In genomic region chr17:33828892-33829291, GRCm38 (mm10) we compare ENCODE assay signal across 10 mouse cellular contexts. TPM values are rescaled to one million over a fixed set of nuclear protein-coding genes. Genes with fewer than 3 reads are reported as not detected.
DNase-seq lines count a peak whose midpoint lies in the region; ATAC-seq lines count a peak whose summit lies in the region.
"Had no signal": no experiment of that assay in that cellular context is flagged by ENCODE, and none has a peak within 500 bp of the region (broad histone marks: within the 10 kb centered on the region; RNA-seq: fewer than 3 reads in every experiment).

No protein-coding gene starts in this region.

- 53% methylated on average over 2 of the region's 2 CpGs for WGBS in heart, embryonic 12.5 days
- WGBS in liver, embryonic 12.5 days (ENCODE audit: insufficient replicate concordance): 68% methylated on average over 2 of the region's 2 CpGs
- WGBS in midbrain, embryonic 11.5 days: 73% methylated on average over 2 of the region's 2 CpGs
- WGBS in midbrain, embryonic 10.5 days: 70% methylated on average over 2 of the region's 2 CpGs

- no peaks in the 10 kb centered on the region for H3K27me3 ChIP-seq in heart, embryonic 12.5 days (replicated peaks)
- H3K27me3 ChIP-seq in liver, embryonic 12.5 days (replicated peaks): no peaks in the 10 kb centered on the region
- H3K27me3 ChIP-seq in midbrain, embryonic 11.5 days (ENCODE audit: control insufficient read depth, insufficient read depth, low read length): no peaks in the 10 kb centered on the region
- no peaks in the 10 kb centered on the region for H3K27me3 ChIP-seq in midbrain, embryonic 10.5 days (ENCODE audit: low read depth, poor library complexity, severe bottlenecking)

- peak overlapping the region; percentile 14; the same call in 1 of the 2 replicates for H3K27ac ChIP-seq in heart, embryonic 12.5 days (ENCODE audit: poor library complexity, severe bottlenecking)
- H3K27ac ChIP-seq in liver, embryonic 12.5 days: peak overlapping the region; percentile 57; the same call in 1 of the 2 replicates
- H3K27ac ChIP-seq in midbrain, embryonic 11.5 days (ENCODE audit: low read depth, low read length): no peak overlapping the region
- no peak overlapping the region for H3K27ac ChIP-seq in midbrain, embryonic 10.5 days (replicated peaks)

- H3K4me2 ChIP-seq in heart, embryonic 12.5 days: no peak overlapping the region
- no peak overlapping the region for H3K4me2 ChIP-seq in liver, embryonic 12.5 days
- H3K4me2 ChIP-seq in midbrain, embryonic 11.5 days: no peak overlapping the region

- no peak overlapping the region for H3K9ac ChIP-seq in heart, embryonic 12.5 days
- no peak overlapping the region for H3K9ac ChIP-seq in liver, embryonic 12.5 days
- no peak overlapping the region for H3K9ac ChIP-seq in midbrain, embryonic 11.5 days (ENCODE audit: low read length)

- no peak for ATAC-seq in heart, embryonic 12.5 days (ENCODE audit: insufficient number of reproducible peaks, low FRiP score)
- ATAC-seq in liver, embryonic 12.5 days: no peak
- ATAC-seq in midbrain, embryonic 11.5 days (ENCODE audit: low FRiP score): no peak

- H3K4me1 ChIP-seq in heart, embryonic 12.5 days (replicated peaks): peaks cover 25% of the 10 kb centered on the region
- H3K4me1 ChIP-seq in liver, embryonic 12.5 days: peaks cover 18% of the 10 kb centered on the region
- H3K4me1 ChIP-seq in midbrain, embryonic 11.5 days (ENCODE audit: control insufficient read depth, insufficient read depth, low read length): peaks cover 6% of the 10 kb centered on the region; the same call in 1 of the 2 replicates
- H3K4me1 ChIP-seq in midbrain, embryonic 10.5 days: peaks cover 13% of the 10 kb centered on the region

- H3K4me3 ChIP-seq in heart, embryonic 12.5 days: no peak overlapping the region
- no peak overlapping the region for H3K4me3 ChIP-seq in liver, embryonic 12.5 days
- H3K4me3 ChIP-seq in midbrain, embryonic 11.5 days (ENCODE audit: low read depth, low read length): no peak overlapping the region
- no peak overlapping the region for H3K4me3 ChIP-seq in midbrain, embryonic 10.5 days

- DNase-seq in MN1 (ENCODE audit: low spot score): peak; percentile 58
- DNase-seq in adrenal gland, adult 18-20 months (ENCODE audit: low spot score in 2 of 2): peak; percentile 47 to 64
- no peak for DNase-seq in embryo, embryonic 9.5 days (ENCODE audit: extremely low spot score)
- DNase-seq in layer of hippocampus, adult 9-10 months (ENCODE audit: low spot score): no peak
- no peak for DNase-seq in midbrain, embryonic 11.5 days (ENCODE audit: low spot score, missing footprints)
- DNase-seq in midbrain, embryonic 10.5 days (ENCODE audit: low spot score): no peak

- H3K9me3 ChIP-seq in heart, embryonic 12.5 days (replicated peaks): no peaks in the 10 kb centered on the region
- no peaks in the 10 kb centered on the region for H3K9me3 ChIP-seq in liver, embryonic 12.5 days (replicated peaks)
- no peaks in the 10 kb centered on the region for H3K9me3 ChIP-seq in midbrain, embryonic 11.5 days (ENCODE audit: control insufficient read depth, low read length)
- no peaks in the 10 kb centered on the region for H3K9me3 ChIP-seq in midbrain, embryonic 10.5 days (replicated peaks)

- peaks cover 50% of the 10 kb centered on the region for H3K36me3 ChIP-seq in heart, embryonic 12.5 days
- peaks cover 64% of the 10 kb centered on the region for H3K36me3 ChIP-seq in liver, embryonic 12.5 days
- peaks cover 10% of the 10 kb centered on the region; the same call in 1 of the 2 replicates for H3K36me3 ChIP-seq in midbrain, embryonic 11.5 days (ENCODE audit: control insufficient read depth, insufficient read depth, low read length)
- H3K36me3 ChIP-seq in midbrain, embryonic 10.5 days: peaks cover 72% of the 10 kb centered on the region

RNA-seq across cellular contexts. Expression of gene Ndufa7, which starts 4.5 kb away (rescaled TPM):
- total RNA-seq in adrenal gland, adult 18-20 months (2021): 100 to 1,000 TPM; 487 to 498 TPM
- polyA plus RNA-seq in heart, embryonic 12.5 days (2016; fragmentation: Nextera tagmentation; extraction: Ambion mirVana): 431 and 466 TPM in 2 replicates
- polyA plus RNA-seq in liver, embryonic 12.5 days (2016; fragmentation: Nextera tagmentation; extraction: Ambion mirVana): 296 and 311 TPM in 2 replicates
- polyA plus RNA-seq in midbrain, embryonic 11.5 days (2014; fragmentation: Nextera tagmentation; extraction: Ambion mirVana): 408 and 456 TPM in 2 replicates
- polyA plus RNA-seq in midbrain, embryonic 10.5 days (2016; fragmentation: Nextera tagmentation; extraction: Ambion mirVana): 496 and 518 TPM in 2 replicates

RNA-seq across cellular contexts. Expression of gene Rps28, which starts 4.5 kb away (rescaled TPM):
- 1,000 to 10,000 TPM; 1,292 to 1,451 TPM for total RNA-seq in adrenal gland, adult 18-20 months (2021)
- polyA plus RNA-seq in heart, embryonic 12.5 days (2016; fragmentation: Nextera tagmentation; extraction: Ambion mirVana): 570 and 574 TPM in 2 replicates
- 689 and 715 TPM in 2 replicates for polyA plus RNA-seq in liver, embryonic 12.5 days (2016; fragmentation: Nextera tagmentation; extraction: Ambion mirVana)
- 748 and 845 TPM in 2 replicates for polyA plus RNA-seq in midbrain, embryonic 11.5 days (2014; fragmentation: Nextera tagmentation; extraction: Ambion mirVana)
- polyA plus RNA-seq in midbrain, embryonic 10.5 days (2016; fragmentation: Nextera tagmentation; extraction: Ambion mirVana): 699 and 827 TPM in 2 replicates

RNA-seq across cellular contexts. Expression of gene Cd320, which starts 14.0 kb away (rescaled TPM):
- 10 to 100 TPM; 24.0 to 39.7 TPM for total RNA-seq in adrenal gland, adult 18-20 months (2021)
- polyA plus RNA-seq in heart, embryonic 12.5 days (2016; fragmentation: Nextera tagmentation; extraction: Ambion mirVana): 41.5 and 43.8 TPM in 2 replicates
- 22.2 and 24.1 TPM in 2 replicates for polyA plus RNA-seq in liver, embryonic 12.5 days (2016; fragmentation: Nextera tagmentation; extraction: Ambion mirVana)
- polyA plus RNA-seq in midbrain, embryonic 11.5 days (2014; fragmentation: Nextera tagmentation; extraction: Ambion mirVana): 67.5 and 70.5 TPM in 2 replicates
- 82.0 and 82.4 TPM in 2 replicates for polyA plus RNA-seq in midbrain, embryonic 10.5 days (2016; fragmentation: Nextera tagmentation; extraction: Ambion mirVana)

RNA-seq across cellular contexts. Expression of gene Kank3, which starts 18.6 kb away (rescaled TPM):
- 10 to 100 TPM; 66.2 to 93.4 TPM for total RNA-seq in adrenal gland, adult 18-20 months (2021)
- polyA plus RNA-seq in heart, embryonic 12.5 days (2016; fragmentation: Nextera tagmentation; extraction: Ambion mirVana): 39.0 and 43.9 TPM in 2 replicates
- polyA plus RNA-seq in liver, embryonic 12.5 days (2016; fragmentation: Nextera tagmentation; extraction: Ambion mirVana): 12.6 and 13.2 TPM in 2 replicates
- polyA plus RNA-seq in midbrain, embryonic 11.5 days (2014; fragmentation: Nextera tagmentation; extraction: Ambion mirVana): 18.3 and 23.9 TPM in 2 replicates
- 24.6 and 29.4 TPM in 2 replicates for polyA plus RNA-seq in midbrain, embryonic 10.5 days (2016; fragmentation: Nextera tagmentation; extraction: Ambion mirVana)

RNA-seq across cellular contexts. Expression of gene Gm7029, which starts 44.7 kb away (rescaled TPM):
- total RNA-seq in adrenal gland, adult 18-20 months (2021): not detected
- polyA plus RNA-seq in heart, embryonic 12.5 days (2016; fragmentation: Nextera tagmentation; extraction: Ambion mirVana): not detected in 2 replicates
- not detected in 2 replicates for polyA plus RNA-seq in liver, embryonic 12.5 days (2016; fragmentation: Nextera tagmentation; extraction: Ambion mirVana)
- polyA plus RNA-seq in midbrain, embryonic 11.5 days (2014; fragmentation: Nextera tagmentation; extraction: Ambion mirVana): not detected in 2 replicates
- not detected in 2 replicates for polyA plus RNA-seq in midbrain, embryonic 10.5 days (2016; fragmentation: Nextera tagmentation; extraction: Ambion mirVana)
- total RNA-seq: hematopoietic stem cell, adult 5-6 weeks; neutrophil, adult 5-6 weeks had no signal

Comparison
In these comparisons a context has a peak if more than half of its experiments do, and no peak if none do; other contexts are left out.
1. DNase-seq: peak in MN1 (single experiment) and adrenal gland, adult 18-20 months (2 of 2); none in embryo, embryonic 9.5 days (single experiment), layer of hippocampus, adult 9-10 months (single experiment), midbrain, embryonic 11.5 days (single experiment) and midbrain, embryonic 10.5 days (single experiment).
2. H3K27ac ChIP-seq: peak in heart, embryonic 12.5 days (single experiment) and liver, embryonic 12.5 days (single experiment); none in midbrain, embryonic 11.5 days (single experiment) and midbrain, embryonic 10.5 days (single experiment).